9 mouse cellular contexts compared by ENCODE assay signal in the genomic region with DNA sequence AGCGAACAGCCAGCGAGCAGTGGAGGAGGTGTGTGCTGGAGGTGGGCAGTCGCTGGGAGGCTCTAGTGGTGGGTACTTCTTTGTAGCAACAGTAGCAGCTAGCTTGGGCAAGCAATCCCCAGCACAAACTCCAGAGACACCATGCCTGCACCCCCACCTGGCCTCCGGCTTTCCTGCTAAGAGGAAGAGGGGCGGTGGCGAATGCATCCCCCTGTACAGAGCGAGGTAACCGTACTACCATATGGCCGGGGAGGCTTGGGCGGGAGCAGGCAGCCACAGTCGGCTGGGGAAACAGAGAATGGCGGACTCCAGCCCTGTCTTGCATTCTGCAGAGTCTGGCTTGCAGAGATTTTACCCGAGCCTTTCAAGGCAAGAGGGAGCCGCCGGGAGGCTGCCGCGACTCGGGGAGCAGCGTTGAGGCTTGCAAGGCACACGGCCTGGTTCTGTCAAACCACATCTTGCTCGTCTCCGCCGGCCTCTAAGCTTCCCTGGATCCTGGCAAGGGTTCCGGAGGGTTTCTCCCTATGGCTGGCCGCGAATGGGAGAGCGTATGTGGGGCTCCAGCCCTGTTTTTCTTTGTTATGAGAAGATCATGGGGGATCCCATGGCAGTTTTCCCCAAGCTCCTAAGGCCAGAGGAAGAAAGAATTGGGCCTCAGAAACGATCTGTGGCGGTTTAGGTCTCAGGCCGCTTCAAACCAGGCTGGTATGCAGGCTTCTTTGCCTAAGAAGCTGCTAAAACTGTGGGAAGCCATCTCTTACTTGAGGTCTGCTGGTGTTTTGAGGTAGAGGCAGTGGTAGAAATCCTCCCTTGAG. TPM values are rescaled to one million over a fixed set of nuclear protein-coding genes. Genes with fewer than 3 reads are reported as not detected.
DNase-seq lines count a peak whose midpoint lies in the region; ATAC-seq lines count a peak whose summit lies in the region.
"Had no signal": no experiment of that assay in that cellular context is flagged by ENCODE, and none has a peak within 500 bp of the region (broad histone marks: within the 10 kb centered on the region; RNA-seq: fewer than 3 reads in every experiment).

No protein-coding gene starts in this region.

- H3K4me3 ChIP-seq in limb, embryonic 10.5 days: peak overlapping the region; percentile 64

- no peak for ATAC-seq in cerebellum, adult (ENCODE audit: insufficient number of reproducible peaks, low FRiP score, low TSS enrichment)

- H3K36me3 ChIP-seq in limb, embryonic 10.5 days: peaks cover 33% of the 10 kb centered on the region

- WGBS in limb, embryonic 10.5 days: under 1% methylated on average over 30 of the region's 30 CpGs

- peaks cover 24% of the 10 kb centered on the region for H3K4me1 ChIP-seq in limb, embryonic 10.5 days

- H3K27ac ChIP-seq in limb, embryonic 10.5 days: peak overlapping the region; percentile 99
- H3K27ac ChIP-seq: liver, embryonic 14.5 days had no signal

- H3K9me3 ChIP-seq in limb, embryonic 10.5 days (replicated peaks): no peaks in the 10 kb centered on the region

- H3K27me3 ChIP-seq in limb, embryonic 10.5 days (ENCODE audit: low read depth, poor library complexity, severe bottlenecking): peaks cover 100% of the 10 kb centered on the region

- peak; percentile 22 to 26 for DNase-seq in kidney, postnatal 4 days
- no peak for DNase-seq in kidney, postnatal 25 days
- DNase-seq in Muller cell, postnatal 12 days (ENCODE audit: inconsistent ontology term): peak; percentile 62
- peak; percentile 59 for DNase-seq in embryo, embryonic 10.5 days (ENCODE audit: low spot score)
- peak; percentile 75 for DNase-seq in limb, embryonic 10.5 days (ENCODE audit: low spot score)
- no peak for DNase-seq in adrenal gland, postnatal 10 days
- DNase-seq: kidney, adult 9 months had no signal

RNA-seq across cellular contexts. Expression of a gene that starts 2.8 kb away (rescaled TPM):
- polyA plus RNA-seq in limb, embryonic 10.5 days (2016; fragmentation: Nextera tagmentation; extraction: Ambion mirVana): 35.6 and 39.1 TPM in 2 replicates
- total RNA-seq in adrenal gland, postnatal 10 days (2021): 1 to 10 TPM; 2.3 to 2.9 TPM

Comparison
In these comparisons a context has a peak if more than half of its experiments do, and no peak if none do; other contexts are left out.
1. DNase-seq: peak in kidney, postnatal 4 days (2 of 2), Muller cell, postnatal 12 days (single experiment), embryo, embryonic 10.5 days (single experiment) and limb, embryonic 10.5 days (single experiment); none in kidney, postnatal 25 days (0 of 2) and adrenal gland, postnatal 10 days (single experiment).